Mouse (Mus musculus) small intestine, adult 2 months (tissue): ENCODE results near the gene Zfp408.

Source experiments
- CTCF ChIP-seq: fragments of 200-500 bp; IDR thresholded peaks from 2 replicates; pipeline ENCODE4 v1.5.1; 2012; ENCODE audit warnings: low read depth, mild to moderate bottlenecking, control low read depth, inconsistent platforms, low read length, moderate library complexity, mixed read lengths; ENCODE audit not compliant: insufficient replicate concordance, insufficient read length; ENCODE audit errors: extremely low read depth
- POLR2A ChIP-seq: fragments of 200-500 bp; IDR thresholded peaks from 2 replicates; pipeline ENCODE4 v1.6.1; 2012; ENCODE audit warnings: low read depth, mild to moderate bottlenecking, control low read depth, inconsistent platforms, low read length, moderate library complexity

DNA sequence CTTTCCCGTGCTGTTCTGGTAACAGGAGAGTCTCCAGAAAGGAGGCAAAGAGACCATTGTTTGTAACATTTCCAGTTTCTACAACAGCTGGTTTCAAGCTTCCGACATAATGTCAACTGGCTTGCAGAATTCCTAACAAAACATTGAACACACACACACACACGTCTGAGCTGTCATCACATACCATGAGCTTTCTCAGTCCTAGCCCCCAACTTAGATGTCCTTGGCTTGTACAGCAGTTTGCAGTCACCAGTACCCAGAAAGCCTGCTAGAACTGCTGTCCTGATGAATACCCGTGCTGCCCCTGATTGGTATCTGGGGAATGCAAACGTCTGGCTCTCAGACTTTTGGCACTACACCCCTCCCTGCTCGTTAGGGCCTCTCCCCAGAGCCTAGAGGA lies 6.2 kb upstream of the Zfp408 start:
- TF ChIP-seq CTCF (no peak), POLR2A (no peak)
